Mouse (Mus musculus): Measurements from ENCODE around the gene Zc3h8.

Zc3h8 gene

GRCm38 (mm10) chr2:128943538-128944528 is at the start of gene Zc3h8:
Zc3h8 (minus strand) TSS chr2:128944077.
- in situ Hi-C loops (cut with MseI, MboI), result no loop called here

- in situ Hi-C loops (cut with MseI, MboI), result no loop called here
These were observed 40.9 kb upstream of the Zc3h8 start for GRCm38 (mm10) chr2:128984746-128985145.

GRCm38 (mm10) chr2:128975572-128975971 is 31.7 kb upstream of the Zc3h8 start:
- in situ Hi-C loops (cut with MseI, MboI), result no loop called here

GRCm38 (mm10) chr2:128972301-128972700 is 28.4 kb upstream of the Zc3h8 start:
- in situ Hi-C loops (cut with MseI, MboI), result no loop called here

GRCm38 (mm10) chr2:128968475-128969083 is 24.7 kb upstream of the Zc3h8 start:
- in situ Hi-C loops (cut with MseI, MboI), result no loop called here

GRCm38 (mm10) chr2:128967661-128968441 is 24.0 kb upstream of the Zc3h8 start, which contains the start of gene Gm10762:
Gm10762 (minus strand) TSS chr2:128967725.
- in situ Hi-C loops (cut with MseI, MboI), result no loop called here

- in situ Hi-C loops (cut with MseI, MboI), result no loop called here
These were observed 23.0 kb upstream of the Zc3h8 start, which contains the start of gene Zc3h6 for GRCm38 (mm10) chr2:128966641-128967580. Zc3h6 (plus strand) TSS chr2:128967402.

- in situ Hi-C loops (cut with MseI, MboI), result no loop called here
These were observed 22.4 kb upstream of the Zc3h8 start for GRCm38 (mm10) chr2:128966236-128966635.

GRCm38 (mm10) chr2:128965505-128966105 is 21.7 kb upstream of the Zc3h8 start:
- in situ Hi-C loops (cut with MseI, MboI), result no loop called here

- in situ Hi-C loops (cut with MseI, MboI), result no loop called here
These were observed 10.3 kb upstream of the Zc3h8 start for GRCm38 (mm10) chr2:128954186-128954585.

- in situ Hi-C loops (cut with MseI, MboI), result loop anchor here (5.0 kb wide), 2 partner anchors 104 to 109 kb away; no protein-coding TSS in a partner anchor
These were observed 4.2 kb upstream of the Zc3h8 start for GRCm38 (mm10) chr2:128947962-128948588.

- in situ Hi-C loops (cut with MseI, MboI), result no loop called here
These were observed 7.6 kb downstream of the Zc3h8 start for GRCm38 (mm10) chr2:128936256-128936655.

- in situ Hi-C loops (cut with MseI, MboI), result no loop called here
These were observed 13.2 kb downstream of the Zc3h8 start for GRCm38 (mm10) chr2:128930704-128931103.

- in situ Hi-C loops (cut with MseI, MboI), result no loop called here
These were observed 15.4 kb downstream of the Zc3h8 start for GRCm38 (mm10) chr2:128928446-128928845.

GRCm38 (mm10) chr2:128924799-128925198 is 19.1 kb downstream of the Zc3h8 start:
- in situ Hi-C loops (cut with MseI, MboI), result no loop called here

GRCm38 (mm10) chr2:128916528-128916927 is 27.3 kb downstream of the Zc3h8 start:
- in situ Hi-C loops (cut with MseI, MboI), result no loop called here

- in situ Hi-C loops (cut with MseI, MboI), result no loop called here
These were observed 28.9 kb downstream of the Zc3h8 start for GRCm38 (mm10) chr2:128914978-128915377.

- in situ Hi-C loops (cut with MseI, MboI), result no loop called here
These were observed 40.2 kb downstream of the Zc3h8 start for GRCm38 (mm10) chr2:128903661-128904060.

- in situ Hi-C loops (cut with MseI, MboI), result no loop called here
These were observed 41.0 kb downstream of the Zc3h8 start for GRCm38 (mm10) chr2:128902843-128903242.
